In genomic region chr8:128358756-128359520, GRCm38 (mm10) we compare ENCODE assay signal across 9 mouse cellular contexts. TPM values are rescaled to one million over a fixed set of nuclear protein-coding genes. Genes with fewer than 3 reads are reported as not detected.
A peak's percentile ranks its signal among the peaks of the same experiment; 100 is the strongest.
DNase-seq lines count a peak whose midpoint lies in the region; ATAC-seq and TF ChIP-seq lines count a peak whose summit lies in the region.
"Had no signal": no experiment of that assay in that cellular context is flagged by ENCODE, and none has a peak within 500 bp of the region (broad histone marks: within the 10 kb centered on the region; RNA-seq: fewer than 3 reads in every experiment).

No protein-coding gene starts in this region.

- H3K4me3 ChIP-seq in erythroblast, embryonic 14.5 days (replicated peaks) = peak overlapping the region; percentile 53
- H3K4me3 ChIP-seq in embryonic facial prominence, embryonic 13.5 days = peak overlapping the region; percentile 76
- H3K4me3 ChIP-seq in kidney, adult 2 months (ENCODE audit: insufficient read depth, low read depth, low read length) = peak overlapping the region; percentile 69
- H3K4me3 ChIP-seq in limb, embryonic 12.5 days (replicated peaks) = peak overlapping the region; percentile 76
- H3K4me3 ChIP-seq in midbrain, embryonic 13.5 days (replicated peaks) = peak overlapping the region; percentile 79
- peak overlapping the region; percentile 78 for H3K4me3 ChIP-seq in stomach, embryonic 16.5 days (replicated peaks; ENCODE audit: low read length)

- no peak for TF ChIP-seq CTCF in kidney, adult 2 months (conservative IDR thresholded peaks at IDR 0.05; ENCODE audit: insufficient read depth, insufficient read length, low read depth, low read length)

- no peaks in the 10 kb centered on the region for H3K36me3 ChIP-seq in erythroblast, embryonic 14.5 days (ENCODE audit: control insufficient read depth)
- H3K36me3 ChIP-seq in embryonic facial prominence, embryonic 13.5 days = no peaks in the 10 kb centered on the region
- H3K36me3 ChIP-seq in kidney, adult 2 months (ENCODE audit: control insufficient read depth, insufficient read depth, low read length) = no peaks in the 10 kb centered on the region
- no peaks in the 10 kb centered on the region for H3K36me3 ChIP-seq in limb, embryonic 12.5 days
- H3K36me3 ChIP-seq in midbrain, embryonic 13.5 days = no peaks in the 10 kb centered on the region
- H3K36me3 ChIP-seq in stomach, embryonic 16.5 days (ENCODE audit: control insufficient read depth, insufficient read depth, low read length) = no peaks in the 10 kb centered on the region

- under 1% methylated on average over 41 of the region's 41 CpGs for WGBS in embryonic facial prominence, embryonic 13.5 days
- under 1% methylated on average over 40 of the region's 41 CpGs for WGBS in kidney, adult 2 months
- WGBS in limb, embryonic 12.5 days = under 1% methylated on average over 39 of the region's 41 CpGs
- under 1% methylated on average over 40 of the region's 41 CpGs for WGBS in midbrain, embryonic 13.5 days
- under 1% methylated on average over 40 of the region's 41 CpGs for WGBS in stomach, embryonic 16.5 days

- ATAC-seq in erythroblast, adult 5-6 weeks (replicated peaks; ENCODE audit: low FRiP score, poor library complexity, severe bottlenecking) = no peak
- no peak for ATAC-seq in embryonic facial prominence, embryonic 13.5 days (ENCODE audit: insufficient number of reproducible peaks, insufficient read depth, low FRiP score, low TSS enrichment, low read depth)
- ATAC-seq in limb, embryonic 12.5 days (ENCODE audit: insufficient number of reproducible peaks, insufficient read depth, low FRiP score, low TSS enrichment, low read depth) = no peak
- ATAC-seq in midbrain, embryonic 13.5 days = peak; percentile 32
- ATAC-seq in stomach, embryonic 16.5 days (ENCODE audit: insufficient read depth, low FRiP score) = peak; percentile 14; the same call in 1 of the 2 replicates

- H3K9me3 ChIP-seq in erythroblast, embryonic 14.5 days (ENCODE audit: control insufficient read depth, low read length) = no peaks in the 10 kb centered on the region
- no peaks in the 10 kb centered on the region for H3K9me3 ChIP-seq in embryonic facial prominence, embryonic 13.5 days
- H3K9me3 ChIP-seq in limb, embryonic 12.5 days = no peaks in the 10 kb centered on the region
- H3K9me3 ChIP-seq in midbrain, embryonic 13.5 days = no peaks in the 10 kb centered on the region
- H3K9me3 ChIP-seq in stomach, embryonic 16.5 days (replicated peaks; ENCODE audit: control insufficient read depth, low read length) = no peaks in the 10 kb centered on the region

- peak; percentile 50 for TF ChIP-seq POLR2A in kidney, adult 2 months (IDR thresholded peaks at IDR 0.05; ENCODE audit: low read depth, low read length)

- H3K27ac ChIP-seq in embryonic facial prominence, embryonic 13.5 days = peak overlapping the region; percentile 93
- peak overlapping the region; percentile 90 for H3K27ac ChIP-seq in kidney, adult 2 months (ENCODE audit: insufficient read depth, low read depth, low read length)
- H3K27ac ChIP-seq in limb, embryonic 12.5 days = peak overlapping the region; percentile 90
- H3K27ac ChIP-seq in midbrain, embryonic 13.5 days = peak overlapping the region; percentile 94
- peak overlapping the region; percentile 96 for H3K27ac ChIP-seq in stomach, embryonic 16.5 days (ENCODE audit: low read length)

- H3K4me2 ChIP-seq in embryonic facial prominence, embryonic 13.5 days = peak overlapping the region; percentile 98
- H3K4me2 ChIP-seq in limb, embryonic 12.5 days = peak overlapping the region; percentile 97
- peak overlapping the region; percentile 99 for H3K4me2 ChIP-seq in midbrain, embryonic 13.5 days (replicated peaks)
- peak overlapping the region; percentile 94 for H3K4me2 ChIP-seq in stomach, embryonic 16.5 days (ENCODE audit: low read depth, low read length)

- peaks cover 45% of the 10 kb centered on the region for H3K27me3 ChIP-seq in erythroblast, embryonic 14.5 days (ENCODE audit: control insufficient read depth)
- H3K27me3 ChIP-seq in embryonic facial prominence, embryonic 13.5 days = peaks cover 22% of the 10 kb centered on the region
- no peaks in the 10 kb centered on the region for H3K27me3 ChIP-seq in kidney, adult 2 months (replicated peaks; ENCODE audit: control insufficient read depth, insufficient read depth, low read length)
- H3K27me3 ChIP-seq in limb, embryonic 12.5 days = peaks cover 15% of the 10 kb centered on the region
- H3K27me3 ChIP-seq in midbrain, embryonic 13.5 days = peaks cover 21% of the 10 kb centered on the region
- no peaks in the 10 kb centered on the region for H3K27me3 ChIP-seq in stomach, embryonic 16.5 days (ENCODE audit: control insufficient read depth, insufficient read depth, low read length)

- peak; percentile 92 for DNase-seq in heart, adult 8-10 months (ENCODE audit: low spot score)
- peak; percentile 93 for DNase-seq in kidney, adult 2 months

- peak overlapping the region; percentile 87 for H3K9ac ChIP-seq in embryonic facial prominence, embryonic 13.5 days
- peak overlapping the region; percentile 77 for H3K9ac ChIP-seq in limb, embryonic 12.5 days (replicated peaks)
- peak overlapping the region; percentile 88 for H3K9ac ChIP-seq in midbrain, embryonic 13.5 days (replicated peaks)
- peak overlapping the region; percentile 84 for H3K9ac ChIP-seq in stomach, embryonic 16.5 days (ENCODE audit: low read length)

- no peaks in the 10 kb centered on the region for H3K4me1 ChIP-seq in erythroblast, embryonic 14.5 days (ENCODE audit: control insufficient read depth)
- peaks cover 26% of the 10 kb centered on the region for H3K4me1 ChIP-seq in embryonic facial prominence, embryonic 13.5 days
- peaks cover 5% of the 10 kb centered on the region for H3K4me1 ChIP-seq in kidney, adult 2 months (ENCODE audit: control insufficient read depth, insufficient read depth, low read length)
- peaks cover 30% of the 10 kb centered on the region for H3K4me1 ChIP-seq in limb, embryonic 12.5 days (replicated peaks)
- H3K4me1 ChIP-seq in midbrain, embryonic 13.5 days (replicated peaks) = peaks cover 61% of the 10 kb centered on the region
- H3K4me1 ChIP-seq in stomach, embryonic 16.5 days (ENCODE audit: control insufficient read depth, insufficient read depth, low read length) = peaks cover 10% of the 10 kb centered on the region; the same call in 1 of the 2 replicates

RNA-seq across cellular contexts. Expression of gene Nrp1, which starts 0.5 kb away (rescaled TPM):
- 0.02 and 0.03 TPM in 2 replicates for polyA plus RNA-seq in erythroblast, embryonic 14.5 days (2012)
- total RNA-seq in erythroblast, adult 5-6 weeks (2015; ENCODE audit: low replicate concordance) = 2.9 and 11.9 TPM in 2 replicates
- 4.6 and 6.0 TPM in 2 replicates for total RNA-seq in erythroblast, adult 5-6 weeks (2017; ENCODE audit: low replicate concordance)
- polyA plus RNA-seq in embryonic facial prominence, embryonic 13.5 days (2015; fragmentation: Nextera tagmentation; extraction: Ambion mirVana) = 85.6 and 86.3 TPM in 2 replicates
- 100 to 1,000 TPM in 2 of 4 experiments, 10 to 100 TPM in 2; 92.6 to 130 (median 102) TPM for total RNA-seq in heart, adult 8-10 months (2022)
- polyA plus RNA-seq in kidney, adult 2 months (2012; rRNA removed) = 46.1 and 54.3 TPM in 2 replicates
- polyA plus RNA-seq in limb, embryonic 12.5 days (2016; fragmentation: Nextera tagmentation; extraction: Ambion mirVana) = 50.6 and 52.1 TPM in 2 replicates
- polyA plus RNA-seq in midbrain, embryonic 13.5 days (2015; fragmentation: Nextera tagmentation; extraction: Ambion mirVana) = 52.5 and 58.9 TPM in 2 replicates
- 68.5 and 71.3 TPM in 2 replicates for polyA plus RNA-seq in stomach, embryonic 16.5 days (2015; fragmentation: Nextera tagmentation; extraction: Ambion mirVana)
- total RNA-seq: MEL had no signal

Comparison
In these comparisons a context has a peak if more than half of its experiments do, and no peak if none do; other contexts are left out.
1. ATAC-seq: peak in midbrain, embryonic 13.5 days (single experiment) and stomach, embryonic 16.5 days (single experiment); none in erythroblast, adult 5-6 weeks (single experiment), embryonic facial prominence, embryonic 13.5 days (single experiment) and limb, embryonic 12.5 days (single experiment).
2. RNA of gene Nrp1, which starts 0.5 kb away (polyA plus RNA-seq): 85.6 to 86.3 TPM in embryonic facial prominence, embryonic 13.5 days, 68.5 to 71.3 TPM in stomach, embryonic 16.5 days, 46.1 to 54.3 TPM in kidney, adult 2 months, 52.5 to 58.9 TPM in midbrain, embryonic 13.5 days and 50.6 to 52.1 TPM in limb, embryonic 12.5 days; 0.02 to 0.03 TPM in erythroblast, embryonic 14.5 days; every median in the first group is over 10 times any median in the second.
3. Peak in every context shown above with its lines, with median percentiles within 50 percentile points of each other: H3K4me3 ChIP-seq, H3K27ac ChIP-seq, H3K4me2 ChIP-seq and H3K9ac ChIP-seq.